Mouse (Mus musculus) monocyte, adult 2 months (primary cell): ENCODE results near the gene Samd4.
"Not testable (repeated sequence)": the region's sequence is repeated elsewhere in the genome, so short reads cannot be mapped to it uniquely, and the experiment has no call there.

ENCODE experiments used
- DNase-seq, 2 experiments: peaks; one replicate each; pipeline ENCODE4 v3.0.0; 2022; ENCODE audit warnings: low spot score in 2 of 2, low read depth in 1 of 2

The Samd4 gene

DNA sequence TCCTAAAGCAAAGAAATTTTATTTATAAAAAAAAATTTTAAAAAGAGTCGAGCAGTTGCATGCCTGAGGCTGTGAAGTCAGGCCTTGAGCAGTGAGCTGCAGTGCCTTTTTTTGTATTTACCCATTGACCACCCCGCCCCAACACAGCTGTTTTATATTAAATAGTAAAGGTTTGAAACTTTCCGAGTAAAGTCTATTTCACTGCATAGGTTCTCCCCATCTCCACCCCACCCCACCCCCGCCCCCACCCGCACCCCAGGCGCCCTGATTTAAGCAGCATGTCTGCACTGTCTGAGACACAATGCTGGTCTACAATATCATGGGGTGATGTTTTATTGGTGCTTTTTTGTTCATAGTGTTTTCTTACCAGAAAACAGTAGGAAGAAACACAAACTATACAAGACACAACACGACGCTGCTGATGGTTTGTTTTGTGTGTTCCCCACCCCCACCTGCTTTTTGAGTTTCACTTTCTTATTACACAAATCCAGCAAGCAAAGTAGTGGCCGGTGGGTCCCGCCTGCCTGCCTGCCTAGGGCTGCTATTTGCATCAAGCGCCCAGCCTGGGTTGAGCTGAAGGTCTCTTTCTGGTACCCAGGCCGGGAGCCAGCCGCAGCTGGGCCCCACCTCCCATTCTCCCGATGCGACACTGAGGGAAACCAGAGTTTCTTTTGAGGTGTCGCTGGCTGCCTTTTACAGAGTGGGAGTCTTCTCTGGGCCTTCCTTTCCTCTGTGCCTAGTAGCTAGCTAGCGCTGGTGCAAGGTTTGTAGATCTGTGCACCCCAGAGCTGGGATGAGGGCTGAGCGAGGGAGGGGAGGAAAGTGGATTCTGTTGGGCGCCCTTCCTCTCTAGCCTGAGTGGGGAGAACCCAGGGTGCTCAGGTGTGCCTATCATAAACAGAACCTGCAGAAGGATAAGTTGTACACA is 221.9 kb downstream of the Samd4 start:
- DNase-seq = no peak

DNA sequence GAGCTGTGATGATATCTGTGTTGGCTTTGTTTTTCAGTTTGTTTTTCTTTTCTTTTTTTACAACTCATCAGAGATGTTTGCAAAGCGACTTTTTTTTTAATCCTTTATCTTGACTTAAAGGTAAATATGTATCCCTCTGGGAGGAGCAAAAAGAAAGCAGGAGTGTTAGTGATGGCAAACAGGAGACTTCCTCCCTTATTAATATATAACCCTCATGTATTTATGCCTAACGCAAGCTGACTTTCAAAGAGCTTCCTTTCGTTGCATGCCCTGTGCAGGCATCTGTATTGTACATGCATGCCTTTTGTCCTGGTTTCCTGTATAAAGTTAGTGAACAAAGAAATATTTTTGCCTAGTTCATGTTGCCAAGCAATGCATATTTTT is 222.5 kb downstream of the Samd4 start:
- DNase-seq = no peak

DNA sequence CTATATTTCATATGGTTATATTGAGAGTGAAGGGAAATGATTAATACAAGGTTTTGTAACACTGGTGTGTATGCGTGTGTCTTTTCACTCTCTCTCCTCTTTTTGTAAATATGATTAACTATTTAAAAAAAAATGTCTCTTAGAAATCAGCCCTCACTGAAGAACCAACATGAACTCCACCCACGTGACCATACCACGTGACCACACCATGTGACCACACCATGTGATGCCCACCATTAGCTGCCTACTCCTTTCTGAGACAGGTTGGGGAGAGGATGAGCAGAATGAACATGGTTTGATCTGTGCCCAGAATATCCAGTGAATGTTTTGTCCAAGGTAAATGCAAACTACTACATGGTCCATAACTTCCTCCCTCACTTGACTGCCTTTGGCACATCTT is 223.1 kb downstream of the Samd4 start:
- DNase-seq = no peak

DNA sequence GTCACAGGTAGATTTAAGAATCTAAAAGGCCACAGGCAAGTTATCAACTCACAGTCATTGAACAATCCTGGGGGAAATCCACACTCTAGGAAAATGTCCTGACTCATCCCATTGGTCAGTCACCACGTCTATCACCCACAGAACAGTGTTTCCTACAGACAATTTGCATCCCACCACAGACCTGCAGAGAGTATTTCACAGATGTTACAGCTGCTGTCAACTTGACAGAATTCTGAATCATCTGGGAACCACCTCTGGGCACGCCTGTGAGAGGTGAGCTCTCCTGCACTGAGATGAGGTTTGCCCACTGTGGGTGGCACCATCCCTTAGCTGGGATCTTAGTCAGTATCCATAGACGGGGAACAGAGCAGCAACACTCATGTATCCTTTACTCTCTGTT is 224.8 kb downstream of the Samd4 start:
- DNase-seq = no peak

DNA sequence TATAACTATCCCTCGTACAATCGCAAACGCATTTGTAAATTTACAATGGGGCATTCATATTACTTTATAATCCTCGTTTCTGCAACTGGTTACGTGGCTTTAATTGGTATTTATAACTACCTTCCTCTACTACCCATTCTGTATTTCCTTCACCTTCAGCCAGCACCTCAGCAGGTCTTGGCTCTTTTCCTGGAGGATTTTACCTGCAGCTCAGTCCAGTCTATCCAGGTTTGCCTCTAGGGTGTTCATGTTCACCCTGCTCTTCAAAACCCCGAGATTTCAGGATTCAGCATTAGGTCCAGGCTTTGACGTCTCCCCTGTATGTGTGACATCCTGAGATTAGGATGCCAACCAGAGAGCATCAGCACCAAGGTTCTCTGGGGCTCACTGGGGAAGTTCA is 227.7 kb downstream of the Samd4 start:
- not testable (repeated sequence) for DNase-seq

DNA sequence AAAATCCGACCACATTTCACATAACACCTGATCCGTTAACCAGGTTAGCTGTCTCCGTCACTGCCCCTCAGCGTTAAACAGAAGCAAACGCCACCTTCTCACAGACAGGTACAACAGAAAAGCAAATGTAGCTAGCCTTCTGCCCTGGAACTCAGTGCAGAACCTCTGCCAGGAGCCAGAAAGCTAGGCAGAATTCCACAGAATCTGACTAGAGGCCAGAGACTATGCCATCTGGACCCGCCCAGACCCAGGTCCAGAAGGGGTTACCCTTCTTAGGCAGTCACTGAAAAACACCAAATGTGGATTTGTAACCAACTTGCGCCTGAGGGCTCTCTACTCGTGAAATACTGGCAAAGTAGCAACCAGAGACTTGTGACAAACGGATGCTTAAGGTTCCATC is 228.7 kb downstream of the Samd4 start:
- DNase-seq = no peak

DNA sequence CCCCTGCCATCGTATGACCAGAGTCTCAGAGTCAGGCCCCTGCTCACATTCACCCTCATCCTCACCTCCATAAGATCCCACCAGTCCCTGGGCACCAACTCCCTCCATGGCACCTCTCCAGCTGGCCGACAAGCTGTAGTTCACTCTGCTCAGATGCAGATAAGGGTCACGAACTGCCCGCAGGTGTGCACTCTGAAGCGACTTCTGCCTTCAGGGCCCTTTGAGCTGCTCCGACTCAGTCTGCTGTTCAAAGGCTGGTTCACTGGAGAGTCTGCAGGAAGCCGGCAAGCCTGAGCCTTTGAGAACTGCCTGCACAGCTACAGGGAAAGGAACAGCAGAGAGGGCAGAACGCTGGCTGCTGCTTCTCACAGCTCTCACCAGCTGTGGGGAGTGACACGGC is 232.5 kb downstream of the Samd4 start:
- DNase-seq = no peak

DNA sequence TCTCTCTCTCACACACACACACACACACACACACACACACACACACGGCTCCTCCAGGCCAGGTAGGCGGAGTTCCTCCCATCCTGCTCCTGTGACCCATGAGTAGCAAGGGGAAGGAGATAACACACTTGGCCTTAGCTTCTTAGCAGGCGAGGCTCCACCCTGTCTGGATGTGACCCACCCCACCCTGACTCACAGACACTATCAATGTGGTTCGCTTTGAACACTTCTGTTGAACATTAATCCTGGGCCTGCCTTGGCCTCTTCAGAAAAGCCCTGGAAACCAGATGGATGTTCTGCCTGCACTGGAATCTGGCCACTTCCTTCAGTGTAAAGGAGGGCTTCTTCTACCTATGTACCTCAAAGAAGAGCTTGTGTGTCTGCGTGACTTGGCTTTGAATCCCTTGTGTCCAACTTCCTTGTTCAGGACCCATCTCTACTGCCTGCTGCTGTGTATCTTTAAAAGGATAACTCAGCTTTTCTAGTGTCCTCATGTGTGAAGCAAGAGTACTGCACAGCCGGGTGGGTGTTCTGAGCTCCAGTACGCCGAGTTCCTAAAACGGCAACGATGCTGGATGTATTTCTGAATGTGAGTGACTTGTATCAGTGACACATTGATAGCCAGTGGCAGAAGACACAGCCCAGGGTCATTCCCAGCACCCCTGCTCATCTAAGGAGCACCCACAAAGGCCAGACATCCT is 233.6 kb downstream of the Samd4 start:
- DNase-seq = no peak

DNA sequence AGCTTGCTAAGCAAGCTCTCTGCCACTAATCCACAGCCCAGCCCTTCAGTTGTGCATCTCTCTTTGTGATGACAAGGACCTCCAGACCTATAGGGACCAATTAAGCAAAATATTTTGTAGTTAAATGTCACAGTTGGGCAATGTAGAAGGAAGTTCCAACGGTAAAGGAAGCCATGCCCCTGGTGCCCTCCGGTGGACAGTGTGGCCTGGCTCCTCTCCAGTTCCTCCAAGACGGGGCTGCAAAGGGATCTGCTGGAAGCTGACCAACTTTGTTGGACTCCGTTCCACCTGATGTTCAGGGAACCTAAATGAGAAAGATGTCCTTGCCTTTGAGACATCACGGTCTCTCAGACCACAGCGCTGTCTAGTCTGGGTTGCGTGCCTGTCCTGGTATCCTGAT is 234.9 kb downstream of the Samd4 start:
- no peak for DNase-seq

DNA sequence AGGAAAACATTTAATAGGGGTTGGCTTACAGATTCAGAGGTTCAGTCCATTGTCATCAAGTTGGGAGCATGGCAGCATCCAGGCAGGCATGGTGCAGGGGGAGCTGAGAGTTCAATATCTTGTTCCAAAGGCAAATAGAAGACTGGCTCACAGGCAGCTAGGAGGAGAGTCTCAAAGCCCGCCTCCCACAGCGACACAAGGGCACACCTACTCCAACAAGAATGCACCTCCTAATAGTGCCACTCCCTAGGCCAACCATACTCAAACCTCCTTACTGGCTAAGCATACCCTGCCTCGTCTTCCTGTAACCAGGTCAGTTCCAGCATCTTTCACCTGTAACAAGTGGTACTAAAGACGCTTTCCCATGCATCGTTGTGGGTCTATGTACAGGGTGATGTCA is 245.3 kb downstream of the Samd4 start:
- DNase-seq = no peak

DNA sequence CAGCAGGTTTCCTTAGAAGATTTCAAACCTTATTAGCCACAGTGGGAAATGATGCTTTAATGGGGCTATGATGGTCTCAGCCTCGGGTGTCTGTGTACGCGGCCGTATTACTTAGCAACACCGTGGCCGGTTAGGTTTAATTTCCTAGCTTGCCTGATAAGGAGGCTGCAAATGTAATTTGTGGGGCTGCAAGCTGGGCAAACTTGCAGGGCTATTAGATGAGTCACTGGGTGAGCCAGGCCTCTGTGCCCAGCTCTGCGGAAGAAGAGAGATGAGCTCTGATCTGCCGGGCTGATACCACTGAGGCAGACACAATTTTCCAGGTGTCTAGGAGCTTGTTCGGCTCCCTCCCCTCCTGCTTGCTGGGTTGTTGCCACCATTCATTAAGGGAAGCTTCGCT is 251.3 kb downstream of the Samd4 start:
- DNase-seq = no peak

DNA sequence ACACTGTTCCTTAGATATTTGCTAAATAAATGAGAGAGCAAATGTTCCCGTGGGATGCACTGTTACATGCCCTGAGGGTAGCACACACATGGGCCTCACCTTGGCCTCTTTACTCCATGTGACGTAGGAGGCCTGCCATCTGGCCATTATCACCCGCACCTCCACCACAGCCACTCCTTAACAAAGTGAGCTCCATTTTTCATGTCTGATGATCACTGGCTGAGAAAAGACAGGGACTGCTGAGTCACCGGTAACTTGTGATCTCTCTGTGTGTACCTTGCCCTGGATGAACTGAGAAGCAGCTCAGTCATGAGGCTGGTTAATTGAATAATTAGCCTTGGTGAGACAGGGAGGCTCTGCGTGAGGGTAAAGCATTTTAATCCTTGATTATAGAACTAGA is 254.0 kb downstream of the Samd4 start:
- no peak for DNase-seq

DNA sequence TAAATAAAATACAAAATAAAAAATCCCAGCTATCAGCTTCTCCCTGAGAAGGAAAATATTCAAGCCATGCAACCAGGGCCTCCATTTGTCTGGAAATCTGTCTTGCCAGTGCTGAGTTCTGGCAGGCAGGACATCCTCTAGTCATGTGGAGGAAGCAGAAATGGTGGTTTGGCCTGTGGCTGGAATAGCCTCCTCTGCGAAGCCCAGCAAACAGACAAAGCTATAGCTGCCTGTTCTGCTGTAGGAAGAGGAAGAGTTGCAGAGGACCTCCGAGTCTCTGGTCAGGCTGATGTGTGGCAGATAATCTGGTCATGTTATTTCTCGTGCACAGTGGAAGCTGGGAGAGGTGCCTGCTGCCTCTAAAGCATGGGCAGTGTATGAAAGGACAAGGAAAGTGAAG is 256.2 kb downstream of the Samd4 start:
- DNase-seq = no peak

DNA sequence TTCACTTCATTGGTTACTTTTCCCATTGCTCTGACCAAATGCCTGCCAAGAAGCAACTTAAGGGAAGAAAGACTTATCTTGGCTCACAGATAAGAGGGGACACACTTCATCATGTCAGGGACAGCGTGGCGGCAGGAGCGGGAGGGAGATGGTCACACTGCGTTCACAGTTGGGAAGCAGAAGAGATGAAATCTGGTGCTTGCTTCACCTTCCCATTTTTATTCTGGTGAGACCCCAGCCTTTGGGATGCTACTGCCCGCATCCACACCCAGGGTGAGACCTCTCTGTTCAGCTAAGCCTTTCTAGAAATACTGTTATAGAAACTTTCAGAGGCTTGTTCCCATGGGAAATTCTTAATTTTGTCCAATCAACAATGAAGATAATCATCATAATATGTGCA is 261.7 kb downstream of the Samd4 start:
- DNase-seq = no peak

DNA sequence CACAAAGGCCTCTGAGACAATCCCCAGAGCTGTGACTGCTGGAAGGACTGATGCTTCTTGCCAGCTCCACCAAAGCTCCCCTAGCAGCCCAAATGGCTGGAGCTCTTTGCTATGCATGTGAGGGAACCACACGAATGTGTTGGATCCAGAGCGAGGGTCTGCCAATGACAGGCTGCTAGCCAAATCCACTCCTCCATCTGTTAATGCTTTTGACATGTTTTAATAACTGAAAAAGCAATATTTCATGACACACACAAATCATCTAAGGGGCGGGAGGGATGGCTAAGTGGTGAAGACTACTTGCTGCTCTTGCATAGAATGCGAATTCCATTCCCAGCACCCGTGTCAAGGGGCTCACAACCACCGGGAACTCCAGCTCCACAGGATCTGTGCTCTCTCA is 268.7 kb downstream of the Samd4 start:
- no peak for DNase-seq

DNA sequence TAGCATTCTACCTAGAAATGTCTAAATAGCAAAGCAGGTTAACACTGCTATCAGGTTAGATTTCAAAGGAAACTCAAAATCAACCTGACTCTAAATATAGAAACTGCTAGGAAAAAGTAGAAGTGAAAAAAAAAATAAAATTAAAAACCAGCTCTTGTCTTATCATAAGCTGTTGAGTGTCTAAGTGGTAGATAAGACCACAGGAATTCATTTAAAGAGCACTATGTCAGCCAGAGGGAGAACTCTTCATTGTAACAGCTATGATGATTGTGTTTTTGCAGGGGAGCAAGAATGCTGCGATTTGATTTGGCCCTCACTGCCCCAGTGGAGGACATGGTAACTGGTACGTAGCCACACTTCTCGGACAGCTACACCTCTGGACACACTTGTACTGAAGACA is 271.6 kb downstream of the Samd4 start:
- DNase-seq = no peak
